Mouse (Mus musculus) liver, embryonic 14.5 days (tissue): ENCODE results near the gene Il23r. TPM values are rescaled to one million over a fixed set of nuclear protein-coding genes. Genes with fewer than 3 reads are reported as not detected.
A peak's percentile ranks its signal among the peaks of the same experiment; 100 is the strongest.

ENCODE experiments used
- ATAC-seq: fragments of 200-750 bp; cut with Nextera tagmentation; 2 replicates; pipeline ENCODE4 v1.8.0; 2017; ENCODE audit warnings: moderate number of reproducible peaks, mild to moderate bottlenecking, moderate library complexity; ENCODE audit not compliant: insufficient read depth
- DNase-seq, 3 experiments: peaks; one replicate each; pipeline ENCODE4 v3.0.0-alpha.2; 2012 to 2013; ENCODE audit warnings: low read depth in 3 of 3, low spot score in 3 of 3
- H3K27ac ChIP-seq: fragments of 300-500 bp; sonication (generic); 2 replicates; pipeline ENCODE4 v1.5.1; 2014; ENCODE audit warnings: moderate library complexity, mild to moderate bottlenecking, control low read depth, inconsistent platforms
- H3K27me3 ChIP-seq: fragments of 300-500 bp; sonication (generic); 2 replicates; pipeline ENCODE4 v1.6.1; 2014; ENCODE audit warnings: mild to moderate bottlenecking, low read length, moderate library complexity; ENCODE audit not compliant: control insufficient read depth, insufficient read depth
- H3K36me3 ChIP-seq: fragments of 300-500 bp; sonication (generic); replicated peaks from 2 replicates; pipeline ENCODE4 v1.6.1; 2014; ENCODE audit warnings: low read depth; ENCODE audit not compliant: control insufficient read depth, insufficient read depth
- H3K4me1 ChIP-seq, 2 experiments: fragments of 200-500 bp in 1 of 2; fragments of 300-500 bp in 1 of 2; sonication (generic) in 1 of 2; replicated peaks; 2 replicates each; pipeline ENCODE4 v1.6.1; 2012 to 2014; ENCODE audit warnings: antibody characterized with exemption in 1 of 2, inconsistent platforms in 1 of 2, low read length in 1 of 2; ENCODE audit not compliant: control insufficient read depth in 2 of 2, insufficient read depth in 2 of 2
- H3K4me2 ChIP-seq: fragments of 300-500 bp; sonication (generic); 2 replicates; pipeline ENCODE4 v1.6.1; 2014; ENCODE audit warnings: low read depth, mild to moderate bottlenecking, control low read depth, moderate library complexity
- H3K4me3 ChIP-seq, 2 experiments: fragments of 200-500 bp in 1 of 2; fragments of 300-500 bp in 1 of 2; sonication (generic) in 1 of 2; 2 replicates each; pipeline ENCODE4 v1.5.1; 2012 to 2014; ENCODE audit warnings: low read depth in 2 of 2, low read length in 2 of 2, mild to moderate bottlenecking in 2 of 2, control low read depth in 1 of 2, inconsistent platforms in 1 of 2, moderate library complexity in 1 of 2; ENCODE audit not compliant: insufficient read depth in 1 of 2
- H3K9ac ChIP-seq: fragments of 300-500 bp; sonication (generic); replicated peaks from 2 replicates; pipeline ENCODE4 v1.6.1; 2014; ENCODE audit warnings: mild to moderate bottlenecking, control low read depth, moderate library complexity
- H3K9me3 ChIP-seq: fragments of 300-500 bp; sonication (generic); 2 replicates; pipeline ENCODE4 v1.6.1; 2016; ENCODE audit warnings: low read length, mixed read lengths; ENCODE audit not compliant: control insufficient read depth
- CTCF ChIP-seq: IDR thresholded peaks from 2 replicates; pipeline ENCODE4 v1.5.1; 2016; ENCODE audit warnings: antibody characterized with exemption, low read depth, control low read depth
- EP300 ChIP-seq: IDR thresholded peaks from 2 replicates; pipeline ENCODE4 v1.6.1; 2016; ENCODE audit warnings: antibody characterized with exemption, low read depth
- WGBS: fragments of 180-500 bp; shearing (Covaris S2); extraction: QIAGEN DNeasy Blood & Tissue Kit; methylation state at CpG from one replicate; pipeline ENCODE4 v1.1.7; 2014; ENCODE audit not compliant: insufficient replicate concordance; 5-methylcytosine and 5-hydroxymethylcytosine counted together
- polyA plus RNA-seq, 2 experiments: library from polyadenylated mRNA; depleted of rRNA in 1 of 2; stranded (reverse) in 1 of 2; unstranded in 1 of 2; fragments of >200 nt; fragmentation: Nextera tagmentation in 1 of 2; extraction: Ambion mirVana in 1 of 2; gene quantifications; 2 replicates each; pipeline versions ENCODE4 v1.2.1 to v1.2.3; 2012 to 2014

The Il23r gene
- polyA plus RNA-seq, 2 experiments: not detected

- TF ChIP-seq EP300 (no peak), CTCF (no peak)
- Histone ChIP-seq H3K4me1 (no peaks in the 10 kb centered on the region), H3K4me2 (no peak overlapping the region), H3K27me3 (no peaks in the 10 kb centered on the region), H3K4me3 (no peak overlapping the region), H3K27ac (no peak overlapping the region), H3K36me3 (no peaks in the 10 kb centered on the region), H3K9ac (no peak overlapping the region), H3K9me3 (no peaks in the 10 kb centered on the region)
- WGBS: 48% methylated on average over 2 of the region's 2 CpGs
- DNase-seq: no peak
- ATAC-seq: no peak
These were observed 10.6 kb downstream of the Il23r start for GRCm38 (mm10) chr6:67481012-67481411.

GRCm38 (mm10) chr6:67471242-67471641 lies 20.4 kb downstream of the Il23r start:
- no peak for ATAC-seq

GRCm38 (mm10) chr6:67459424-67459823 lies 32.2 kb downstream of the Il23r start:
- H3K9ac ChIP-seq: no peak overlapping the region
- H3K4me2 ChIP-seq: no peak overlapping the region
- H3K27me3 ChIP-seq: no peaks in the 10 kb centered on the region
- no peak for TF ChIP-seq CTCF
- TF ChIP-seq EP300: no peak
- DNase-seq: no peak
- H3K36me3 ChIP-seq: no peaks in the 10 kb centered on the region
- H3K4me1 ChIP-seq: no peaks in the 10 kb centered on the region
- WGBS: 77% methylated on average over 1 of the region's 1 CpGs
- ATAC-seq: no peak
- H3K9me3 ChIP-seq: no peaks in the 10 kb centered on the region
- H3K4me3 ChIP-seq: no peak overlapping the region
- no peak overlapping the region for H3K27ac ChIP-seq

More at GRCm38 (mm10) chr6:67471242-67471641, 20.4 kb downstream of the Il23r start:
- 18% methylated on average over 1 of the region's 1 CpGs for WGBS
- no peak overlapping the region for H3K4me3 ChIP-seq
- no peak overlapping the region for H3K27ac ChIP-seq
- no peaks in the 10 kb centered on the region for H3K36me3 ChIP-seq
- no peak for DNase-seq
- H3K27me3 ChIP-seq: no peaks in the 10 kb centered on the region
- H3K9ac ChIP-seq: no peak overlapping the region
- no peaks in the 10 kb centered on the region for H3K9me3 ChIP-seq
- TF ChIP-seq CTCF (no peak), EP300 (no peak)
- no peak overlapping the region for H3K4me2 ChIP-seq
- no peaks in the 10 kb centered on the region for H3K4me1 ChIP-seq

GRCm38 (mm10) chr6:67451330-67451729 lies 40.3 kb downstream of the Il23r start:
- Histone ChIP-seq H3K36me3 (no peaks in the 10 kb centered on the region), H3K4me2 (no peak overlapping the region), H3K27ac (no peak overlapping the region), H3K9me3 (no peaks in the 10 kb centered on the region), H3K4me1 (no peaks in the 10 kb centered on the region), H3K27me3 (no peaks in the 10 kb centered on the region), H3K9ac (no peak overlapping the region), H3K4me3 (no peak overlapping the region)
- 44% methylated on average over 5 of the region's 5 CpGs for WGBS
- ATAC-seq: no peak
- TF ChIP-seq EP300 (no peak), CTCF (peak; percentile 19; the same call in 1 of the 2 replicates)
- DNase-seq: no peak

- no peaks in the 10 kb centered on the region for H3K9me3 ChIP-seq
- ATAC-seq (no peak), DNase-seq (no peak)
- WGBS: 48% methylated on average over 1 of the region's 1 CpGs
- H3K4me2 ChIP-seq: no peak overlapping the region
- H3K27me3 ChIP-seq: no peaks in the 10 kb centered on the region
- H3K36me3 ChIP-seq: no peaks in the 10 kb centered on the region
- H3K27ac ChIP-seq: no peak overlapping the region
- TF ChIP-seq EP300 (no peak), CTCF (no peak)
- H3K4me1 ChIP-seq: no peaks in the 10 kb centered on the region
- no peak overlapping the region for H3K9ac ChIP-seq
- no peak overlapping the region for H3K4me3 ChIP-seq
These were observed 45.8 kb downstream of the Il23r start for GRCm38 (mm10) chr6:67445866-67446265.

- WGBS: 69% methylated on average over 6 of the region's 6 CpGs
- Histone ChIP-seq H3K4me3 (no peak overlapping the region), H3K4me2 (no peak overlapping the region), H3K36me3 (no peaks in the 10 kb centered on the region), H3K27me3 (no peaks in the 10 kb centered on the region), H3K9me3 (no peaks in the 10 kb centered on the region), H3K27ac (no peak overlapping the region), H3K9ac (no peak overlapping the region), H3K4me1 (no peaks in the 10 kb centered on the region)
- TF ChIP-seq EP300: no peak
- TF ChIP-seq CTCF: no peak
- ATAC-seq (no peak), DNase-seq (no peak)
These were observed 48.5 kb downstream of the Il23r start for GRCm38 (mm10) chr6:67443124-67443523.
